Mouse (Mus musculus) kidney, adult 2 months (tissue): ENCODE measurements at regions not wholly inside any gene's neighbourhood (a gene's known extent, or its start where the extent isn't known, plus 50 kb on each side); places are given as distances from the start of the nearest gene placed in this dataset.

ENCODE experiments used
- DNase-seq: peaks from one replicate; pipeline ENCODE4 v3.0.0; 2021
- H3K27ac ChIP-seq: fragments of 200-500 bp; 2 replicates; pipeline ENCODE4 v1.5.1; 2012; ENCODE audit warnings: low read depth, low read length, control low read depth, inconsistent platforms; ENCODE audit not compliant: insufficient read depth
- H3K27me3 ChIP-seq: fragments of 200-500 bp; replicated peaks from 2 replicates; pipeline ENCODE4 v1.6.1; 2012; ENCODE audit warnings: mild to moderate bottlenecking, moderate library complexity, low read length, inconsistent platforms; ENCODE audit not compliant: control insufficient read depth, insufficient read depth
- H3K36me3 ChIP-seq: fragments of 200-500 bp; 2 replicates; pipeline ENCODE4 v1.6.1; 2012; ENCODE audit warnings: mild to moderate bottlenecking, moderate library complexity, low read length, inconsistent platforms; ENCODE audit not compliant: control insufficient read depth, insufficient read depth
- H3K4me1 ChIP-seq: fragments of 200-500 bp; 2 replicates; pipeline ENCODE4 v1.6.1; 2011; ENCODE audit warnings: low read length; ENCODE audit not compliant: control insufficient read depth, insufficient read depth
- H3K4me3 ChIP-seq: fragments of 200-500 bp; 2 replicates; pipeline ENCODE4 v1.5.1; 2011; ENCODE audit warnings: mild to moderate bottlenecking, low read depth, low read length, control low read depth; ENCODE audit not compliant: insufficient read depth
- CTCF ChIP-seq: fragments of 200-500 bp; conservative IDR thresholded peaks from 2 replicates; pipeline ENCODE4 v1.5.1; 2011; ENCODE audit warnings: low read depth, mild to moderate bottlenecking, control low read depth, low read length, moderate library complexity, mixed read lengths; ENCODE audit not compliant: insufficient read depth, insufficient read length
- POLR2A ChIP-seq: fragments of 200-500 bp; IDR thresholded peaks from one replicate; pipeline ENCODE4 v1.6.1; 2011; ENCODE audit warnings: low read depth, low read length, control low read depth
- WGBS: fragments of 180-500 bp; shearing (Covaris S2); methylation state at CpG from one replicate; pipeline ENCODE4 v1.1.7; 2018; 5-methylcytosine and 5-hydroxymethylcytosine counted together

GRCm38 (mm10) chr12:70758080-70758479, 67.2 kb upstream of the Frmd6 start:
- H3K27ac ChIP-seq: no peak overlapping the region
- no peaks in the 10 kb centered on the region for H3K36me3 ChIP-seq
- no peak for DNase-seq
- no peaks in the 10 kb centered on the region for H3K27me3 ChIP-seq
- TF ChIP-seq CTCF (no peak), POLR2A (no peak)
- no peaks in the 10 kb centered on the region for H3K4me1 ChIP-seq
- H3K4me3 ChIP-seq: no peak overlapping the region
- WGBS: 69% methylated on average over 6 of the region's 6 CpGs

GRCm38 (mm10) chr12:70763542-70763941, 61.8 kb upstream of the Frmd6 start:
- Histone ChIP-seq H3K4me1 (no peaks in the 10 kb centered on the region), H3K4me3 (no peak overlapping the region), H3K36me3 (no peaks in the 10 kb centered on the region), H3K27me3 (no peaks in the 10 kb centered on the region), H3K27ac (no peak overlapping the region)
- DNase-seq: no peak
- TF ChIP-seq CTCF (no peak), POLR2A (no peak)
- 76% methylated on average over 12 of the region's 12 CpGs for WGBS

- Histone ChIP-seq H3K4me3 (no peak overlapping the region), H3K27ac (no peak overlapping the region), H3K27me3 (no peaks in the 10 kb centered on the region), H3K4me1 (no peaks in the 10 kb centered on the region), H3K36me3 (no peaks in the 10 kb centered on the region)
- no peak for TF ChIP-seq POLR2A
- no peak for TF ChIP-seq CTCF
- WGBS: 55% methylated on average over 4 of the region's 4 CpGs
- no peak for DNase-seq
Measured at GRCm38 (mm10) chr12:70766319-70766718, 59.0 kb upstream of the Frmd6 start.

- TF ChIP-seq CTCF (no peak), POLR2A (no peak)
- no peaks in the 10 kb centered on the region for H3K27me3 ChIP-seq
- WGBS: 65% methylated on average over 4 of the region's 4 CpGs
- no peak for DNase-seq
- H3K4me1 ChIP-seq: no peaks in the 10 kb centered on the region
- no peaks in the 10 kb centered on the region for H3K36me3 ChIP-seq
- no peak overlapping the region for H3K4me3 ChIP-seq
- no peak overlapping the region for H3K27ac ChIP-seq
Measured at GRCm38 (mm10) chr12:70767959-70768358, 57.4 kb upstream of the Frmd6 start.

- H3K4me1 ChIP-seq: no peaks in the 10 kb centered on the region
- no peaks in the 10 kb centered on the region for H3K27me3 ChIP-seq
- WGBS: 82% methylated on average over 9 of the region's 9 CpGs
- H3K36me3 ChIP-seq: no peaks in the 10 kb centered on the region
- no peak overlapping the region for H3K27ac ChIP-seq
- H3K4me3 ChIP-seq: no peak overlapping the region
- no peak for TF ChIP-seq POLR2A
- no peak for TF ChIP-seq CTCF
- no peak for DNase-seq
Measured at GRCm38 (mm10) chr12:70768745-70769144, 56.6 kb upstream of the Frmd6 start.

GRCm38 (mm10) chr12:70769538-70770176, 55.7 kb upstream of the Frmd6 start:
- H3K4me1 ChIP-seq: no peaks in the 10 kb centered on the region; the same call in 1 of the 2 replicates
- no peaks in the 10 kb centered on the region for H3K27me3 ChIP-seq
- H3K36me3 ChIP-seq: no peaks in the 10 kb centered on the region
- no peak for DNase-seq
- no peak overlapping the region for H3K4me3 ChIP-seq
- no peak overlapping the region for H3K27ac ChIP-seq
- WGBS: 80% methylated on average over 12 of the region's 12 CpGs
- TF ChIP-seq POLR2A: no peak
- TF ChIP-seq CTCF: no peak

- no peak overlapping the region for H3K4me3 ChIP-seq
- H3K27ac ChIP-seq: no peak overlapping the region
- 73% methylated on average over 5 of the region's 5 CpGs for WGBS
- no peaks in the 10 kb centered on the region for H3K27me3 ChIP-seq
- H3K36me3 ChIP-seq: no peaks in the 10 kb centered on the region
- TF ChIP-seq CTCF: no peak
- no peak for TF ChIP-seq POLR2A
- no peak for DNase-seq
- no peaks in the 10 kb centered on the region; the same call in 1 of the 2 replicates for H3K4me1 ChIP-seq
Measured at GRCm38 (mm10) chr12:70774006-70774405, 51.3 kb upstream of the Frmd6 start.
